Mouse (Mus musculus) MEL (cell line): Measurements from ENCODE around the gene Palld. TPM values are rescaled to one million over a fixed set of nuclear protein-coding genes. Genes with fewer than 3 reads are reported as not detected.

Source experiments
- DNase-seq: peaks from one replicate; pipeline ENCODE4 v3.0.0; 2011; ENCODE audit warnings: low read depth, low spot score
- H3K27ac ChIP-seq: 2 replicates; pipeline ENCODE4 v1.5.1; 2012; ENCODE audit warnings: low read depth, mild to moderate bottlenecking, control low read depth, low read length, moderate library complexity; ENCODE audit not compliant: control insufficient read depth
- H3K27me3 ChIP-seq, 2 experiments: fragments of 150-350 bp in 1 of 2; sonication (generic) in 1 of 2; 2 replicates each; pipeline ENCODE4 v1.6.1; 2012; ENCODE audit warnings: low read length in 2 of 2, mild to moderate bottlenecking in 2 of 2, improper control_type of control experiment in 1 of 2, moderate library complexity in 1 of 2; ENCODE audit not compliant: insufficient read depth in 2 of 2, control insufficient read depth in 1 of 2
- H3K36me3 ChIP-seq, 2 experiments: 2 replicates each; pipeline ENCODE4 v1.6.1; 2012 to 2014; ENCODE audit warnings: low read length in 2 of 2, improper control_type of control experiment in 1 of 2, inconsistent platforms in 1 of 2, mild to moderate bottlenecking in 1 of 2; ENCODE audit not compliant: insufficient read depth in 2 of 2, control insufficient read depth in 1 of 2
- H3K4me1 ChIP-seq, 2 experiments: fragments of 150-350 bp in 1 of 2; sonication (generic) in 1 of 2; 2 replicates each; pipeline ENCODE4 v1.6.1; 2012; ENCODE audit warnings: low read length in 2 of 2, improper control_type of control experiment in 1 of 2, mild to moderate bottlenecking in 1 of 2; ENCODE audit not compliant: insufficient read depth in 2 of 2, control insufficient read depth in 1 of 2
- H3K4me3 ChIP-seq, 2 experiments: fragments of 150-350 bp in 1 of 2; sonication (generic) in 1 of 2; 2 replicates each; pipeline ENCODE4 v1.5.1; 2012; ENCODE audit warnings: low read depth in 2 of 2, low read length in 2 of 2, mild to moderate bottlenecking in 2 of 2, moderate library complexity in 2 of 2, control low read depth in 1 of 2, improper control_type of control experiment in 1 of 2; ENCODE audit not compliant: control insufficient read depth in 1 of 2, insufficient read depth in 1 of 2
- H3K79me2 ChIP-seq: 2 replicates; pipeline ENCODE4 v1.6.1; 2012; ENCODE audit warnings: mild to moderate bottlenecking, low read length, moderate library complexity; ENCODE audit not compliant: control insufficient read depth, poor library complexity, insufficient read depth
- H3K9ac ChIP-seq: 2 replicates; pipeline ENCODE4 v1.6.1; 2012; ENCODE audit warnings: low read depth, mild to moderate bottlenecking, control low read depth, low read length, moderate library complexity; ENCODE audit not compliant: control insufficient read depth, poor library complexity, severe bottlenecking
- H3K9me3 ChIP-seq: fragments of 150-350 bp; sonication (generic); replicated peaks from 2 replicates; pipeline ENCODE4 v1.6.1; 2012; ENCODE audit warnings: mild to moderate bottlenecking, low read length, improper control_type of control experiment, moderate library complexity; ENCODE audit not compliant: insufficient read depth
- BHLHE40 ChIP-seq: IDR thresholded peaks from 2 replicates; pipeline ENCODE4 v1.6.1; 2012; ENCODE audit warnings: low read depth, mild to moderate bottlenecking, inconsistent platforms, low read length, improper control_type of control experiment, borderline replicate concordance
- CHD1 ChIP-seq: IDR thresholded peaks from 2 replicates; pipeline ENCODE4 v1.6.1; 2012; ENCODE audit warnings: low read depth, mild to moderate bottlenecking, inconsistent platforms, low read length, improper control_type of control experiment
- CHD2 ChIP-seq: IDR thresholded peaks from 2 replicates; pipeline ENCODE4 v1.6.1; 2011; ENCODE audit warnings: low read length, improper control_type of control experiment
- ELF1 ChIP-seq: IDR thresholded peaks from 2 replicates; pipeline ENCODE4 v1.6.1; 2014; ENCODE audit warnings: low read depth, mild to moderate bottlenecking, inconsistent platforms, low read length, improper control_type of control experiment, moderate library complexity
- EP300 ChIP-seq, 2 experiments: IDR thresholded peaks; 2 replicates each; pipeline ENCODE4 v1.6.1; 2011; ENCODE audit warnings: improper control_type of control experiment in 2 of 2, low read length in 2 of 2, low read depth in 1 of 2, mild to moderate bottlenecking in 1 of 2
- ETS1 ChIP-seq: IDR thresholded peaks from 2 replicates; pipeline ENCODE4 v1.6.1; 2012; ENCODE audit warnings: low read depth, mild to moderate bottlenecking, inconsistent platforms, low read length, improper control_type of control experiment, moderate library complexity
- KAT2A ChIP-seq: conservative IDR thresholded peaks from 2 replicates; pipeline ENCODE4 v1.6.1; 2012; ENCODE audit warnings: low read depth, low read length, improper control_type of control experiment, inconsistent platforms
- MAFK ChIP-seq: IDR thresholded peaks from 2 replicates; pipeline ENCODE4 v1.6.1; 2011; ENCODE audit warnings: low read depth, mild to moderate bottlenecking, low read length, improper control_type of control experiment, borderline replicate concordance
- MAX ChIP-seq: IDR thresholded peaks from 2 replicates; pipeline ENCODE4 v1.6.1; 2011; ENCODE audit warnings: low read length, improper control_type of control experiment
- MEF2A ChIP-seq: IDR thresholded peaks from 2 replicates; pipeline ENCODE4 v1.6.1; 2014; ENCODE audit warnings: low read depth, mild to moderate bottlenecking, inconsistent platforms, low read length, improper control_type of control experiment; ENCODE audit not compliant: poor library complexity, insufficient replicate concordance, severe bottlenecking; ENCODE audit errors: extremely low read depth
- MXI1 ChIP-seq: IDR thresholded peaks from 2 replicates; pipeline ENCODE4 v1.6.1; 2011; ENCODE audit warnings: mild to moderate bottlenecking, low read depth, low read length, improper control_type of control experiment
- MYB ChIP-seq: IDR thresholded peaks from 2 replicates; pipeline ENCODE4 v1.6.1; 2011; ENCODE audit warnings: mild to moderate bottlenecking, low read depth, low read length, improper control_type of control experiment
- MYC ChIP-seq: IDR thresholded peaks from 2 replicates; pipeline ENCODE4 v1.6.1; 2011; ENCODE audit warnings: low read depth, mild to moderate bottlenecking, low read length, improper control_type of control experiment, moderate library complexity
- NRF1 ChIP-seq: IDR thresholded peaks from 2 replicates; pipeline ENCODE4 v1.6.1; 2014; ENCODE audit warnings: low read depth, mild to moderate bottlenecking, inconsistent platforms, low read length, improper control_type of control experiment, moderate library complexity; ENCODE audit not compliant: poor library complexity, insufficient read depth, severe bottlenecking
- POLR2A ChIP-seq, 2 experiments: IDR thresholded peaks; 2 replicates each; pipeline ENCODE4 v1.6.1; 2011 to 2012; ENCODE audit warnings: low read length in 2 of 2, mild to moderate bottlenecking in 2 of 2, control low read depth in 1 of 2, improper control_type of control experiment in 1 of 2, low read depth in 1 of 2, moderate library complexity in 1 of 2; ENCODE audit not compliant: control insufficient read depth in 1 of 2, insufficient read depth in 1 of 2, poor library complexity in 1 of 2
- POLR2AphosphoS2 ChIP-seq: IDR thresholded peaks from 2 replicates; pipeline ENCODE4 v1.6.1; 2011; ENCODE audit warnings: low read length, improper control_type of control experiment
- POLR2AphosphoS5 ChIP-seq: IDR thresholded peaks from 2 replicates; pipeline ENCODE4 v1.6.1; 2012; ENCODE audit warnings: low read depth, borderline replicate concordance, mild to moderate bottlenecking, inconsistent platforms, low read length, moderate library complexity, mixed read lengths
- RCOR1 ChIP-seq: IDR thresholded peaks from 2 replicates; pipeline ENCODE4 v1.6.1; 2012; ENCODE audit warnings: low read depth, mild to moderate bottlenecking, inconsistent platforms, low read length, improper control_type of control experiment
- SMC3 ChIP-seq: IDR thresholded peaks from 2 replicates; pipeline ENCODE4 v1.6.1; 2011; ENCODE audit warnings: low read depth, low read length, improper control_type of control experiment
- TBP ChIP-seq: IDR thresholded peaks from 2 replicates; pipeline ENCODE4 v1.8.0; 2011; ENCODE audit warnings: low read depth, low read length, improper control_type of control experiment
- UBTF ChIP-seq: IDR thresholded peaks from 2 replicates; pipeline ENCODE4 v1.6.1; 2012; ENCODE audit warnings: low read depth, mild to moderate bottlenecking, inconsistent platforms, low read length, improper control_type of control experiment, moderate library complexity, borderline replicate concordance; ENCODE audit not compliant: insufficient read depth
- USF1 ChIP-seq: IDR thresholded peaks from 2 replicates; pipeline ENCODE4 v1.6.1; 2014; ENCODE audit warnings: low read depth, mild to moderate bottlenecking, inconsistent platforms, low read length, improper control_type of control experiment, moderate library complexity
- ZC3H11A ChIP-seq: IDR thresholded peaks from 2 replicates; pipeline ENCODE4 v1.6.1; 2012; ENCODE audit warnings: low read depth, mild to moderate bottlenecking, inconsistent platforms, low read length, improper control_type of control experiment
- ZMIZ1 ChIP-seq: IDR thresholded peaks from 2 replicates; pipeline ENCODE4 v1.6.1; 2012; ENCODE audit warnings: low read depth, mild to moderate bottlenecking, inconsistent platforms, low read length, improper control_type of control experiment, moderate library complexity
- ZNF384 ChIP-seq: IDR thresholded peaks from 2 replicates; pipeline ENCODE4 v1.6.1; 2012; ENCODE audit warnings: low read depth, mild to moderate bottlenecking, inconsistent platforms, low read length, improper control_type of control experiment
- polyA plus RNA-seq, 2 experiments: library from polyadenylated mRNA; stranded (reverse) in 1 of 2; unstranded in 1 of 2; fragments of >175 nt in 1 of 2; fragments of >200 nt in 1 of 2; gene quantifications; 2 replicates each; pipeline versions ENCODE4 v1.2.1 to v1.2.4; 2012; ENCODE audit warnings: low replicate concordance in 2 of 2, low read depth in 1 of 2; ENCODE audit not compliant: insufficient read length in 2 of 2, insufficient read depth in 1 of 2, missing spikeins in 1 of 2
- total RNA-seq: library from RNA; depleted of rRNA; stranded (reverse); fragments of 300-350 nt; gene quantifications from 2 replicates; pipeline ENCODE4 v1.2.3, GENCODE M21; 2012

Palld gene
- total and polyA plus RNA-seq, 3 experiments: 0.23 to 1.9 TPM; not detected in 1

DNA sequence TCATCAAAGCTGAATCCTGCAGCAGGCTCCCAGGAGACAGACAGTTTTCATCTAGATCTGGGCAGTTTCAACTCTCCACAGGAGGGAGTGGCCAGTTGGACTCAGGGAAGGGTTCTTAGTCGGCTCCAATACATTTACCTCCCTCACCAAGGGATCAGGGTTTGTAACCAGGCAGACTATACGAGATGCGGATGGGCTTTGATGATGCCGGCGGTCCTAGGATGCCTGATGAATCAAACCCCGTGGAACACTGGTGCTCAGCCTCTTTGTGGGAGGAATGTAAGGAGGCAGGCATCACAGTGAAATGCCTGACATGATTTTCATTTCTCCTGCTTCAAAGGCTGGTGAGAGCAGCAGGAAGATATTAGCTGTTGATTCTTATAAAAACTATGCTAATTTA lies 347.1 kb downstream of the Palld start:
- TF ChIP-seq POLR2AphosphoS5 (no peak), POLR2AphosphoS2 (no peak), UBTF (no peak), ZNF384 (no peak), MEF2A (no peak), MYB (no peak), ETS1 (no peak), ZC3H11A (no peak), CHD2 (no peak), TBP (no peak), KAT2A (no peak)
- Histone ChIP-seq H3K27ac (no peak overlapping the region), H3K9ac (no peak overlapping the region), H3K4me3 (no peak overlapping the region), H3K4me1 (no peaks in the 10 kb centered on the region), H3K9me3 (no peaks in the 10 kb centered on the region), H3K36me3 (no peaks in the 10 kb centered on the region), H3K79me2 (no peaks in the 10 kb centered on the region), H3K27me3 (no peaks in the 10 kb centered on the region; a peak in 1 of 4 replicates)
- DNase-seq: no peak

DNA sequence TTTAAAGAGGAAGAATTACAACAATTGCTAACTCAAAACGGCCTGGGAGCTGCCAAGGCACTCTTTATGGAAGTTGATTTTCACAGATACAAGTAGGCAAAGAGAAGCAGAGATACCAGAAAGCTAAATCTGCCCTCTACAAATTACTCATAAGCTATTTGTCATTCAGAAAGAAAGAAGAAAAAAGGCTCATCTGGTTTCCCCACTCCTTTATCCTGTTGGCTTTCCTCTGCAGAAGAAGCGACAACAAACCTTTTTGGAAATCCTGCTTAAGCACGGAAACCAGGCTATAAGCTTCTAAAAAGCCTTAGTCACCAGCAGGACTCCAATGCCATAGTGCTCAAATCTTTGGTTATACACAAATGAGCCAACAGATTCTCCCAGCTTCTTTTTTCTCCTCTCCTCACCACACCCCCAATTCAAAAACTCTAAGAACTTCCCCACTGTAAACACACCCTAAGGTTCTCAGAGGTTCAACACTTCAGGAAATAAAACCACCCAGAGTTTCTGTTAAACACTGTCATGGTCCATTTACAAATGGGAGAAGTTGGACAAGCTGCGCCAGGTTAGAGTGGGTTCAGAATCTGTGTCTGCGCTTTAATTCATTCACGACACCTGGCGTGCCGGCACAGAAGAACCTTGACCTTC lies 349.6 kb downstream of the Palld start:
- no peaks in the 10 kb centered on the region for H3K9me3 ChIP-seq
- H3K27me3 ChIP-seq: no peaks in the 10 kb centered on the region; a peak in 1 of 4 replicates
- no peak overlapping the region for H3K9ac ChIP-seq
- no peak overlapping the region for H3K4me3 ChIP-seq
- TF ChIP-seq RCOR1: no peak
- TF ChIP-seq CHD1: no peak
- no peak for TF ChIP-seq ELF1
- TF ChIP-seq KAT2A: no peak
- TF ChIP-seq MAX: no peak
- TF ChIP-seq NRF1: no peak
- TF ChIP-seq USF1: no peak
- no peak for TF ChIP-seq MYC
- no peak for TF ChIP-seq MEF2A
- TF ChIP-seq ZMIZ1: no peak
- no peak for TF ChIP-seq POLR2A (IDR thresholded peaks at IDR 0.05; ENCODE audit: control insufficient read depth in 1 of 2, insufficient read depth in 1 of 2, low read depth in 1 of 2, low read length in 2 of 2, poor library complexity in 1 of 2)
- no peak for TF ChIP-seq MXI1
- no peak for TF ChIP-seq MAFK
- TF ChIP-seq UBTF: no peak
- TF ChIP-seq CHD2: no peak
- no peak for TF ChIP-seq SMC3
- TF ChIP-seq EP300 (IDR thresholded peaks at IDR 0.05; ENCODE audit: low read depth in 1 of 2, low read length in 2 of 2): no peak
- no peak for TF ChIP-seq BHLHE40
- H3K27ac ChIP-seq: no peak overlapping the region
- H3K4me1 ChIP-seq: no peaks in the 10 kb centered on the region
- no peaks in the 10 kb centered on the region for H3K36me3 ChIP-seq
- H3K79me2 ChIP-seq: no peaks in the 10 kb centered on the region
- no peak for DNase-seq
